Mouse (Mus musculus): ENCODE results near the gene Eps8l1.
"Not testable (repeated sequence)": the region's sequence is repeated elsewhere in the genome, so short reads cannot be mapped to it uniquely, and the experiment has no call there.

Eps8l1 gene

DNA sequence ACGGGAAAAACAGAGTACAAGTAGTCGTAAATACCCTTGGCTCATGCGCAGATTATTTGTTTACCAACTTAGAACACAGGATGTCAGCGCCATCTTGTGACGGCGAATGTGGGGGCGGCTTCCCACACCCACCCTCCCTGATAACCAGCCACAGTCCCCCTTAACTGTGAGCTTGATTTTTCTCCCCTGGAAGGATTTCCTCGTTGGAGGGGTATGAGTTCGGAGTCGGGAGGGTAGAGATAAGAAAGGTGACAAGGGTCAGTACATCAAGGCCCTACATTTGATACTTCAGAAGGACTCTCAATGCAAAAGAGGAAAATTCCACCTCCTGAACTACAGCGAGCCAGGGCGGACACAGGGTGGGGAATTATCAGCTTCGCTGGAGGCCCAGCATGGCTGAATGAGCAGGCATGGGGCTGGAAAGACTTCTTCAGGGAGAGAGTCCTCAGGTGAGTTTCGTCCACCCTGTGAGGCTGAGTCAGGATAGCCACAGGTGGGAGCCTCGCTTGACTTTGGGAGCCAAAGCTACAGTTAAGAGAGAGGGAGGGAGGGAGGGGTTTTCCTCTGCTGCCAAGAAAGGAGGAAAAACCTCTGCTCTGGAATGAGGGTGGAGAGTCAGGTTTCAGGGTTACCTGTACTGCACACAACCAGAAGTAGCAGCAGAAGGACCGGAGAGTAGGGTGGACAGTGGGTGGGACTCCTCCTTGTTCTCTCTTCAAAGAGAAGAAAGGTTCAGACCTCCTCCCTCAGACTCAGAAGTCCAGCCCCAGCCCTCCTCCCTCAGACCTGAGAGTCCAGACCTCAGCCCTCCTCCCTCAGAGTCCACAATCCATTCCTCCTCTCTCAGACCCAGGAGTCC, at the start of gene Eps8l1:
TSS of gene Eps8l1 (plus strand) at position 99 of the 859 bp plus-strand sequence.
- ATAC-seq (ENCODE audit: insufficient number of reproducible peaks, low FRiP score, low TSS enrichment) = no peak

DNA sequence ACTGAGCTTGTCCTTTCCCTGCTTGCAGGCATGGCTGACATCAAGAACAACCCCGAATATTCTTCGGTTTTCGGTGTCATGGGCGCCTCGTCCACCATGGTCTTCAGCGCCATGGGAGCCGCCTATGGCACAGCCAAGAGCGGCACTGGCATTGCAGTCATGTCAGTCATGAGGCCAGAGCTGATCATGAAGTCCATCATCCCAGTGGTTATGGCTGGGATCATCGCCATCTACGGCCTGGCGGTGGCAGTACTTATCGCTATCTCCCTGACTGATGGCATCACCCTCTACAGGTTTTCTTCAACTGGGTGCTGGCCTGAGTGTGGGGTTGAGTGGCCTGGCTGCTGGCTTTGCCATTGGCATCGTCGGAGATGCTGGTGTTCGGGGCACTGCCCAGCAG, 48.1 kb upstream of the Eps8l1 start:
- not testable (repeated sequence) for ATAC-seq (ENCODE audit: insufficient number of reproducible peaks, low FRiP score, low TSS enrichment)

DNA sequence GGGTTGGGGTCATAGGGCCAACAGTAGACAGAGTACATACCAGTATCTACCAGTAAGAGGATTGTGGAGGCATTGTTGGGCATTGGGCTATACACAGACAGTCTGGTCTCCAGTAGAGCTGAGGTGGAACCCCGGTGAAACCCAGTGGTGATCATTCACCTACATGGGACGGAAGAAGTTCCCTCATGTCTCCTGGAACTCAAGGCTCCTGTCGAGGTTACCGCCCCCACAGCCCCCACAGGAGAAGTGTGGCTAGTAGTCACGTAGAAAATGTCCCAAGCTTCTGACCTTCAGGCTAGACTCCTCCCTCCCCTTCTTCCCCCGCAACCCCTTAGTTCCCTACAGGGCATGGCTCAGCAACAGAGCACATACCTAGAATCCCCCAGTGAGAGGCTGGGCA, 40.8 kb upstream of the Eps8l1 start:
- ATAC-seq (ENCODE audit: insufficient number of reproducible peaks, low FRiP score, low TSS enrichment) = no peak

DNA sequence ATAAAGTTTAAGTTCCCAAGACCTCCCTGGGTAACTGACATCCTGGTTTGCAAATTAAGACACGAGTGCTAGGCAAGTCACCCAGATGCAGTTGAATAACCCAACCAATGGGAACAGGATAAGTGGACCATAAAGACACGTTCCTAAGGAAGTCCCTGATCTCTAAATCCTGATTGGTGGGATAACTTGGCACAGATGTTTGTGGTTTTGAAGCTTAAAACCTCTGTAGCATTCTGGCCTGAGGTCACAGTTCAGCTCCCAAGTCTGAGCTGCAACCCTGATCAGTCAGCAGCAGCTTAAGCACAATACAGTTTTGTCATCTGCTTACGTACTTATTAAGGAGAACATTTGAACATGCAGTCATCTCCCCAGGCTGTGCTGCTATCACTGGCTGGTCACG, 40.2 kb upstream of the Eps8l1 start:
- ATAC-seq (ENCODE audit: insufficient number of reproducible peaks, low FRiP score, low TSS enrichment) = no peak

DNA sequence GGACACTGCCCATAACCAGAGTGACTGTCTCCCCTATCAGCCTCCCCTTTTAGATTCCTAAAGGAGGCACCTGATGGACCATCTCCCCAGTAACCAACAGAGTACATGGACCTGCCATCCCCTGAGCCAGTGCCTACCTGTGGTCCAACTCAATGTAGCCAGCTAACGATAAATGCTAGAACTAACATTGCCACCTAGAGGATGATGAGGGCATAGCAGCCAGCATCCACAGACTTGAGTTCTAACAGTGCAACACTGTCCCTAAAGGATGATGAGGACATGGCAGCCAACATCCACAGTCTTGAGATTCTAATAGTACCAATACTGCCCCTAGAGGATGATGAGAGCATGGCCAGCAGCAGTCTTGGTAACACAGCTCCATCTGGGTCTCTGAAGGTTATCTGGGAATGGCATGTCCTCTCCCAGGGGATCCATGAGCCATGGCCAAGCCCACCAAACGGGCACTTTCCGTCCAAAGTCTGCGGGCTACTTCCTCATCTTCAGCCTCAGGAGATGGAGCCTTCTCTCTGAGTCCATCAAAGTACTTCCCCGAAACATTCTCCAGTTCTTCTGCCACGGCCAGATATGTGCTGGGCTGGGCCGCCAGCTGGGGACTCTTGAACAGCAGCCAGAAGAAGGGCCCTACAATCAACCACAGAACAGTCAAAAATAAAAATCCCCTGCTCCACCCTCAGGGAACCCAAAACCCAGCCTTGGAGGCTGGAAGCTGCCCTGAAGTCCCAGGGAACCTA, 33.1 kb upstream of the Eps8l1 start:
- peak; percentile 89 for ATAC-seq (ENCODE audit: insufficient number of reproducible peaks, low FRiP score, low TSS enrichment)

GRCm38 (mm10) chr7:4430246-4430844, 30.1 kb upstream of the Eps8l1 start:
- no peak for ATAC-seq (ENCODE audit: insufficient number of reproducible peaks, low FRiP score, low TSS enrichment)

- no peak for ATAC-seq (ENCODE audit: insufficient number of reproducible peaks, low FRiP score, low TSS enrichment)
Observed at GRCm38 (mm10) chr7:4431548-4431947, 28.9 kb upstream of the Eps8l1 start.

DNA sequence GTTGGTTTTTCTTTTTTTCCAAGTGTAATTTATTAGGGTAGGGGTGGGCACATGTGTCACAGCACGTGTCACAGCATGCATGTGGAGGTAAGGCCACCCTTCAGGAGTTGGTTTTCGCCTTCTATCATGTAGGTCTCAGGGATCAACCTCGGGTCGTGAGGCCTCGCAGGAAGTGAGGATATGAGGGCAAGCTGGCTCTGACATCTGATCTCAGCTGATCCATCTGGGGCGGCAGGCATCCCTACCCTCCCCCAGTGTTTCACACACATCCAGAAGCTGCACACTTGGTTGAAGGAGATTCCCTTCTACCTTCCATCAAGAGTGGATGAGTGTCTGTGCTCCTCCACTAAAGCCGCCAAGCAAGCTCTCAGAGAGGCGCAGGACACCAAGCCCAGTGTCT, 28.4 kb upstream of the Eps8l1 start:
- ATAC-seq (ENCODE audit: insufficient number of reproducible peaks, low FRiP score, low TSS enrichment) = no peak

GRCm38 (mm10) chr7:4437721-4438120, 22.8 kb upstream of the Eps8l1 start:
- no peak for ATAC-seq (ENCODE audit: insufficient number of reproducible peaks, low FRiP score, low TSS enrichment)

GRCm38 (mm10) chr7:4440549-4440948, 19.9 kb upstream of the Eps8l1 start:
- no peak for ATAC-seq (ENCODE audit: insufficient number of reproducible peaks, low FRiP score, low TSS enrichment)

GRCm38 (mm10) chr7:4445216-4445791, 15.2 kb upstream of the Eps8l1 start, which contains the start of gene Rdh13:
Rdh13 (minus strand) TSS chr7:4445649.
- peak; percentile 94 for ATAC-seq (ENCODE audit: insufficient number of reproducible peaks, low FRiP score, low TSS enrichment)

DNA sequence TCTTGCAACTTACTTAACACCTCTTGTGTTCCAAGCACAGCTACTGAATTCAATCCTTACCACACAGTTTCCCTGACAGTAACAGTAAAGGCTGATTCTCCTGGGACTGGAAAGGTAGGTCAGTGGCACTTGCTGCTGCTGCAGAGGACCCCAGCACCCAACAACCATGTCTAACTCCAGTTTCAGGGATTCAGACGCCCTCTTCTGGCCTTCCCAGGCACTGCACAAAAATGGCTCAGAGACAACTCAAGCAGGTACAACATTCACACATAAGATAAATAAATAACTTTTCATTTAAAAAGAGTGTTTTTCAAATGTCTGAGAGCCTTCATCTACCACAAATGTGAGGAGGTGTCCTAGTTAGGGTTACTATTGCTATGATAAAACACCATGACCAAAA, 13.3 kb upstream of the Eps8l1 start:
- ATAC-seq (ENCODE audit: insufficient number of reproducible peaks, low FRiP score, low TSS enrichment) = no peak

- no peak for ATAC-seq (ENCODE audit: insufficient number of reproducible peaks, low FRiP score, low TSS enrichment)
Observed at GRCm38 (mm10) chr7:4448439-4448838, 12.0 kb upstream of the Eps8l1 start.

- ATAC-seq (ENCODE audit: insufficient number of reproducible peaks, low FRiP score, low TSS enrichment) = no peak
Observed at GRCm38 (mm10) chr7:4449211-4449610, 11.3 kb upstream of the Eps8l1 start.

- no peak for ATAC-seq (ENCODE audit: insufficient number of reproducible peaks, low FRiP score, low TSS enrichment)
Observed at GRCm38 (mm10) chr7:4452644-4453043, 7.8 kb upstream of the Eps8l1 start.

- no peak for ATAC-seq (ENCODE audit: insufficient number of reproducible peaks, low FRiP score, low TSS enrichment)
Observed at GRCm38 (mm10) chr7:4464194-4464824, 3.8 kb downstream of the Eps8l1 start.

DNA sequence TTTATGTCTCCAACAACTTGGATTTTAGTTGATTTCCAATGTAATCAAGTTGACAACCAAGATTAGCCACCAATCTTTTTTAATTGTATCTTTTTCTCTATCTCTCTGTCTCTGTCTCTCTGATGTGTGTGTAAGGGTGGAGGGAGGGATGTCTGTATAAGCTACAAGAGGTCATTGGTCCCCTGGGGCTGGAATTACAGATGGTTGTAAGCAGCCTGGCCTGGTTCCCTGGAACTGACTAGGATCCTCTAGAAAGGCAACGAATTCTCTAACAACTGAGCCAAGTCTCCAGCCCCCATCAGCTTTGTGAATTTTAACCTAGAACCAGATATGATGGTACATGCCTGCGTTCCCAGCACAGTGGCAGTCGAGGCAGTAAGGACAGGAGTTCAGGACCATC, 7.3 kb downstream of the Eps8l1 start:
- no peak for ATAC-seq (ENCODE audit: insufficient number of reproducible peaks, low FRiP score, low TSS enrichment)

DNA sequence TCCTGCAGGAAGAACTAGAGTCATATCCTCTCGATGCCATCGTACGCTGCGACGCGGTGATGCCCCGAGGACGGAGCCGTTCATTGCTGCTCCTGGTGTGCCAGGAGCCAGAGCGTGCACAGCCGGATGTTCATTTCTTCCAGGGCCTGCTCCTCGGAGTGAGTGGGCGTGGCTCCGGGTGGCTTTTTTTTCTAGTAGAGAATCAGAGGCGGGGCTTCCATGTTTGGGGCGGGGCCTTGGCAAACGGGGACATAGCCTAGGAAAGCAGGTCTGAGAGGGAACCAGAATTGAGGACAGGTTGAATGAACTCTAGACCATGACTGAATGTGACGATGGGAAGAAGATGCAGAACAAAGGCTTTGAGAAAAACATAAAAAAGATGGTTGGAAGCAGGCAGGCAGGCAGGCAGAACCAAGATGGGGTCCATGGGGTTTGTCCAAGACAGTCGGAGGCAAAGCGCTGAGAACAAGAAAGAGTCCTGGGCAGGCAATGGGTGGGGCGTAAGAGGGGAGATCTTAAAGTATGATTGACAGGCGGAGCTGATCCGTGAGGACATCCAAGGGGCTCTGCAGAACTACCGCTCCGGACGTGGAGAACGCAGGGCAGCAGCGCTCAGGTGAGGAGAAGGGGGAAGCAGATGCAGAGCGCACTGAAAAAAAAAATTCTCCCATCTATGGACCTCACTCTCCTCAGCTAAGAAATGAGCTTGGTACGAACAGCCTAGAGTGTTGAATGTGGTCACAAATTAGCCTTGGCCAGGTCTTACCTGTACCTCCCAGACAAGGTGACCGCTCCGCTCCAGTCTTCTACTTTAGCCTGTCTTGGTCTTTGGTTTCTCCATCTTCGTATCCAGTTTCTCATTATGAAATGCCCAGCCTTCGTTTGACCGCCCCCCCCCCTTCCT, 10.1 kb downstream of the Eps8l1 start:
- ATAC-seq (ENCODE audit: insufficient number of reproducible peaks, low FRiP score, low TSS enrichment) = no peak

- 0 out of 2 replicates have a peak, but pooled peaks have one; percentile 29 for ATAC-seq (ENCODE audit: insufficient number of reproducible peaks, low FRiP score, low TSS enrichment)
Observed at GRCm38 (mm10) chr7:4471179-4471555, 10.7 kb downstream of the Eps8l1 start.
